Mouse (Mus musculus): Measurements from ENCODE around the gene R3hdm1.

DNA sequence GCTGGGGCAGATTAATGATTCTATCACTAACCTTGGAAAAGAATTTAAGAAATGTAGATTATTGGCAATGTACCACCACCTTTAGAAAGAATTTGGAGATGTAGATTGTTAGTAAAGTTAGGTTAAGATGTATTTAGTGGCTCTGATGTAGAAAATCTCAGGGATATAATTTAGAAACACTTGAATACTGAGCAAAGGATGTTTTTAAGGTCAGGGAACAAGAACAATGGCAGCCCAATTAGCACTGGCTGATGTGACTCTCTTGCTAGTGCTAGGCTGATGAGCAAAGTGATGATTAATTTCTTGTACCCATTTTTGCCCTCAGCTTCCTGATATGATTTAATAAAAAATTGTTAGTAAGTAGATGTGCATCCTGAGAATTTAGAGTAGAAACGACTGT lies 41.7 kb upstream of the R3hdm1 start:
- TF ChIP-seq GATA1 (IDR thresholded peaks at IDR 0.05; ENCODE audit: borderline replicate concordance, low read length) = no peak
- no peak for TF ChIP-seq FLI1 (IDR thresholded peaks at IDR 0.05; ENCODE audit: low read length)

Measured in megakaryocyte, embryonic 14.5 days (primary cell).